Mouse (Mus musculus): ENCODE measurements around the gene Hdac10. TPM values are rescaled to one million over a fixed set of nuclear protein-coding genes. Genes with fewer than 3 reads are reported as not detected.
A peak's percentile ranks its signal among the peaks of the same experiment; 100 is the strongest.

Gene Hdac10
- total RNA-seq, 2 experiments from 2014 or later = 16.8 to 17.3 TPM

GRCm38 (mm10) chr15:89147456-89147855, 19.0 kb upstream of the Hdac10 start:
- peak overlapping the region; percentile 88 for H3K4me3 ChIP-seq
- DNase-seq (ENCODE audit: extremely low spot score in 1 of 2, low spot score in 2 of 2) = no peak
- peak overlapping the region; percentile 74 for H3K27ac ChIP-seq
- TF ChIP-seq CTCF (IDR thresholded peaks at IDR 0.05) = no peak
- intact Hi-C loops (cut with DNase I) = loop anchor here (1.0 to 5.0 kb wide), 2 partner anchors 49 to 65 kb away; partner anchors contain the start of genes Dennd6b and Ppp6r2

- Histone ChIP-seq H3K4me3 (peak overlapping the region; percentile 88), H3K27ac (peak overlapping the region; percentile 74)
- DNase-seq (ENCODE audit: extremely low spot score in 1 of 2, low spot score in 2 of 2) = peak; percentile 62 to 65
- intact Hi-C loops (cut with DNase I) = loop anchor here (1.0 to 5.0 kb wide), 2 partner anchors 49 to 65 kb away; partner anchors contain the start of genes Dennd6b and Ppp6r2
- TF ChIP-seq CTCF (IDR thresholded peaks at IDR 0.05) = no peak
Observed at GRCm38 (mm10) chr15:89147024-89147423, 18.5 kb upstream of the Hdac10 start.

GRCm38 (mm10) chr15:89146537-89146936, 18.0 kb upstream of the Hdac10 start:
- DNase-seq (ENCODE audit: extremely low spot score in 1 of 2, low spot score in 2 of 2) = peak; percentile 67 to 77
- no peak for TF ChIP-seq CTCF (IDR thresholded peaks at IDR 0.05)
- intact Hi-C loops (cut with DNase I) = loop anchor here (5.0 kb wide), 1 partner anchor 66 kb away; the partner anchor contains the start of gene Ppp6r2
- peak overlapping the region; percentile 74; the same call in 1 of the 2 replicates for H3K27ac ChIP-seq
- peak overlapping the region; percentile 88 for H3K4me3 ChIP-seq

GRCm38 (mm10) chr15:89145813-89146350, 17.4 kb upstream of the Hdac10 start:
- intact Hi-C loops (cut with DNase I) = loop anchor here (5.0 kb wide), 1 partner anchor 66 kb away; the partner anchor contains the start of gene Ppp6r2
- Histone ChIP-seq H3K4me3 (peak overlapping the region; percentile 88; the same call in 1 of the 2 replicates), H3K27ac (peak overlapping the region; percentile 74; the same call in 1 of the 2 replicates)
- DNase-seq (ENCODE audit: extremely low spot score in 1 of 2, low spot score in 2 of 2) = no peak
- TF ChIP-seq CTCF (IDR thresholded peaks at IDR 0.05) = no peak

- no peak for DNase-seq (ENCODE audit: extremely low spot score in 1 of 2, low spot score in 2 of 2)
- intact Hi-C loops (cut with DNase I) = loop anchor here (5.0 kb wide), 1 partner anchor 67 kb away; the partner anchor contains the start of gene Ppp6r2
- no peak for TF ChIP-seq CTCF (IDR thresholded peaks at IDR 0.05)
Observed at GRCm38 (mm10) chr15:89144965-89145364, 16.5 kb upstream of the Hdac10 start.

GRCm38 (mm10) chr15:89143134-89143533, 14.6 kb upstream of the Hdac10 start:
- Histone ChIP-seq H3K27ac (no peak overlapping the region), H3K4me3 (no peak overlapping the region)
- TF ChIP-seq CTCF (IDR thresholded peaks at IDR 0.05) = no peak
- intact Hi-C loops (cut with DNase I) = no loop called here
- no peak for DNase-seq (ENCODE audit: extremely low spot score in 1 of 2, low spot score in 2 of 2)

More at GRCm38 (mm10) chr15:89144965-89145364, 16.5 kb upstream of the Hdac10 start:
- no peak overlapping the region for H3K27ac ChIP-seq
- H3K4me3 ChIP-seq = no peak overlapping the region

GRCm38 (mm10) chr15:89141905-89142304, 13.4 kb upstream of the Hdac10 start:
- intact Hi-C loops (cut with DNase I) = no loop called here
- DNase-seq (ENCODE audit: extremely low spot score in 1 of 2, low spot score in 2 of 2) = no peak
- H3K27ac ChIP-seq = no peak overlapping the region
- no peak overlapping the region for H3K4me3 ChIP-seq
- TF ChIP-seq CTCF (IDR thresholded peaks at IDR 0.05) = no peak

- Histone ChIP-seq H3K27ac (no peak overlapping the region), H3K4me3 (no peak overlapping the region)
- intact Hi-C loops (cut with DNase I) = no loop called here
- DNase-seq (ENCODE audit: extremely low spot score in 1 of 2, low spot score in 2 of 2) = no peak
- no peak for TF ChIP-seq CTCF (IDR thresholded peaks at IDR 0.05)
Observed at GRCm38 (mm10) chr15:89141443-89141842, 12.9 kb upstream of the Hdac10 start.

- intact Hi-C loops (cut with DNase I) = no loop called here
- no peak for DNase-seq (ENCODE audit: extremely low spot score in 1 of 2, low spot score in 2 of 2)
- TF ChIP-seq CTCF (IDR thresholded peaks at IDR 0.05) = no peak
- Histone ChIP-seq H3K4me3 (peak within 1 kb of the TSS; percentile 63), H3K27ac (peak within 1 kb of the TSS; percentile 87)
Observed at GRCm38 (mm10) chr15:89140659-89141252, 12.3 kb upstream of the Hdac10 start, which contains the start of gene Mapk12. Gene Mapk12, minus strand, starts transcription at chr15:89140703.

GRCm38 (mm10) chr15:89140048-89140658, 11.7 kb upstream of the Hdac10 start:
- TF ChIP-seq CTCF (IDR thresholded peaks at IDR 0.05) = no peak
- intact Hi-C loops (cut with DNase I) = no loop called here

GRCm38 (mm10) chr15:89138531-89138930, 10.0 kb upstream of the Hdac10 start:
- intact Hi-C loops (cut with DNase I) = no loop called here
- DNase-seq (ENCODE audit: extremely low spot score in 1 of 2, low spot score in 2 of 2) = no peak
- Histone ChIP-seq H3K27ac (no peak overlapping the region), H3K4me3 (no peak overlapping the region)
- no peak for TF ChIP-seq CTCF (IDR thresholded peaks at IDR 0.05)

More at GRCm38 (mm10) chr15:89140048-89140658, 11.7 kb upstream of the Hdac10 start:
- Histone ChIP-seq H3K27ac (peak overlapping the region; percentile 87), H3K4me3 (peak overlapping the region; percentile 63)
- DNase-seq (ENCODE audit: extremely low spot score in 1 of 2, low spot score in 2 of 2) = peak; percentile 54 to 82

- Histone ChIP-seq H3K4me3 (no peak overlapping the region), H3K27ac (no peak overlapping the region)
- no peak for DNase-seq (ENCODE audit: extremely low spot score in 1 of 2, low spot score in 2 of 2)
- TF ChIP-seq CTCF (IDR thresholded peaks at IDR 0.05) = no peak
- intact Hi-C loops (cut with DNase I) = no loop called here
Observed at GRCm38 (mm10) chr15:89138046-89138405, 9.5 kb upstream of the Hdac10 start.

Data from left cerebral cortex, adult 2 months (tissue).